Mouse (Mus musculus): ENCODE data around the gene Defb45.

Defb45 gene

GRCm38 (mm10) chr2:152572114-152572794 is 26.9 kb downstream of the Defb45 start, which contains the start of gene Defb21:
Defb21 (plus strand) TSS chr2:152572744.
- POLR2A ChIA-PET: interaction anchor here in 2 of 4 experiments (0.6 to 1.4 kb wide), 3 partner anchors 14 to 116 kb away, joined by 3 to 5 read pairs (median 3); no protein-coding TSS in a partner anchor
- CTCF ChIA-PET: interaction anchor here (0.6 to 1.9 kb wide), 47 partner anchors 9 to 1028 kb away, joined by 3 to 22 read pairs (median 4); partner anchors contain the start of gene Defb36 (in 1 of the 4)

DNA sequence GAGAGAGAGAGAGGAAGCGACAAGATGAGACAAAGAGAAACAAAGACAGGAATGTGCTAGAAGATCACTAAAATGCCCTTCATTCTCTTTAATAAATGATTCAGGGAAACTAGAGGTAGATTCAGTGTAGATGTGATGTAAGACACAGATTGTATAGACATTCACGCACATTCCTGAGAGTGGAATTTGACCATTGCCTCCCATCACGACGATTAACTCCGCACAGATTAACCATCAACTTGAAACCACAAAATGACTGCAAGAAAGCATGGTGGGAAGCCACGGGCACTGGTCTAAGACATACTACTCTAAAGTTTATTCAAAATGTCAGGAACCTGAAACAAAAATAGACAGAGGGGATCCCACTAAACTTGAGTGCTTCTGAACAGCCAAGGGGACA is 28.9 kb downstream of the Defb45 start:
- CTCF ChIA-PET: interaction anchor here in 1 of 4 experiments (0.5 kb wide), 1 partner anchor 582 kb away, joined by 3 read pairs; no protein-coding TSS in a partner anchor
- POLR2A ChIA-PET: no interaction called here

DNA sequence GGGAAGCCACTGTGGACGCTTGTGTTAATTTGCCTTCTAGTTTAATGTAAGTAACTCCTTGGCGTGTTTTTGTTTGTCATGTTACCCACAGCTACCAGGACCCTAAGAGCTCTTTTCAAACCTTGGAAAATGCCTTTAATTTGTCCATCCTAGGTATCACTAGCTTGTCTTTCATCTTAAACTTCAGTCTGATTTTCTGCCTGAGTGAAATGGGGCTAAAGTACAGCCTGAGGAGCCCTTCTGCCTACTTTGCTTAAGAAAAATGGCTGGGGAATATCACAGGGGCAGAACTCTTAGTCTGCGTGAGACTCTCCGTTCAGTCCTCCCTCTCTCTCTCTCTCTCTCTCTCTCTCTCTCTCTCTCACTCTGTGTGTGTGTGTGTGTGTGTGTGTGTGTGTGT is 29.3 kb downstream of the Defb45 start:
- CTCF ChIA-PET: interaction anchor here in 2 of 4 experiments (0.5 to 0.8 kb wide), 4 partner anchors 49 to 581 kb away, joined by 3 read pairs; no protein-coding TSS in a partner anchor
- POLR2A ChIA-PET: no interaction called here

- CTCF ChIA-PET: interaction anchor here in 1 of 4 experiments (0.7 kb wide), 1 partner anchor 18 kb away, joined by 3 read pairs; no protein-coding TSS in a partner anchor
- POLR2A ChIA-PET: interaction anchor here in 1 of 4 experiments (0.6 to 1.6 kb wide), 3 partner anchors 14 to 225 kb away, joined by 3 to 5 read pairs (median 4); partner anchors contain the start of gene Trib3
Measured at GRCm38 (mm10) chr2:152569038-152569437, 30.2 kb downstream of the Defb45 start, which contains the start of gene Gm17416. Gm17416 (plus strand) TSS chr2:152569338.

- POLR2A ChIA-PET: no interaction called here
Measured at GRCm38 (mm10) chr2:152556655-152557054, 42.5 kb downstream of the Defb45 start.

GRCm38 (mm10) chr2:152553774-152554423 is 45.3 kb downstream of the Defb45 start:
- POLR2A ChIA-PET: interaction anchor here in 1 of 4 experiments (1.5 kb wide), 1 partner anchor 115 kb away, joined by 3 read pairs; the partner anchor contains the start of gene H13

More at GRCm38 (mm10) chr2:152556655-152557054, 42.5 kb downstream of the Defb45 start:
- CTCF ChIA-PET: interaction anchor here in 2 of 4 experiments (0.7 to 3.8 kb wide), 2 partner anchors 15 to 16 kb away, joined by 3 to 22 read pairs; partner anchors contain the start of gene Defb21 (in 1 of the 2)

GRCm38 (mm10) chr2:152548124-152548523 is 51.1 kb downstream of the Defb45 start:
- ChIA-PET CTCF (no interaction called here), POLR2A (no interaction called here)

More at GRCm38 (mm10) chr2:152553774-152554423, 45.3 kb downstream of the Defb45 start:
- CTCF ChIA-PET: interaction anchor here (0.5 to 3.8 kb wide), 36 partner anchors 9 to 464 kb away, joined by 3 to 22 read pairs (median 4); partner anchors contain the start of genes Defb21 (in 2 of the 4), Defb36 (in 2 of the 4), Defb19 (in 1 of the 4) and Defb29 (in 1 of the 4)

DNA sequence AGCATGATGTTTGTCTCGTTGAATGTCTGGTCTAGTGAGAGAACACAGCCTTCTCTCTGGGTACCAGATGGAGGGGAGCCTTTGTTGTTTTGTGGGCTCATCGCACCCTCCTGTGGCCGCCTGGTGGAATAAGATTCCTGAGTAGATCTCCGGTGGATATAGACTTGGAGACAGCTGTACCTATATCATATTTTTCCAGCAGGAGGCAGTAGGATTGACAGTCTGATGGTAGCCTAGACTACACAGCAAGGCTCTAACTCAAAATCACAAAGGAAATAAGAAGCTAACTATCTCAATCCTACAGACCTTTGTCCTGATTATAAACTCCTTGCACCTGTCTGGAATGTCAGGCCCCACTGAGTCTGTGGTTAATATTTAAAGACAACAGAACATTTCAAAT is 54.5 kb downstream of the Defb45 start:
- ChIA-PET CTCF (interaction anchor here (0.6 to 3.0 kb wide), 17 partner anchors 9 to 666 kb away, joined by 3 to 11 read pairs (median 4); partner anchors contain the start of gene Defb21 (in 1 of the 4)), POLR2A (interaction anchor here in 1 of 4 experiments (0.7 kb wide), 2 partner anchors 212 to 578 kb away, joined by 3 to 5 read pairs; partner anchors contain the start of gene Rbck1)

DNA sequence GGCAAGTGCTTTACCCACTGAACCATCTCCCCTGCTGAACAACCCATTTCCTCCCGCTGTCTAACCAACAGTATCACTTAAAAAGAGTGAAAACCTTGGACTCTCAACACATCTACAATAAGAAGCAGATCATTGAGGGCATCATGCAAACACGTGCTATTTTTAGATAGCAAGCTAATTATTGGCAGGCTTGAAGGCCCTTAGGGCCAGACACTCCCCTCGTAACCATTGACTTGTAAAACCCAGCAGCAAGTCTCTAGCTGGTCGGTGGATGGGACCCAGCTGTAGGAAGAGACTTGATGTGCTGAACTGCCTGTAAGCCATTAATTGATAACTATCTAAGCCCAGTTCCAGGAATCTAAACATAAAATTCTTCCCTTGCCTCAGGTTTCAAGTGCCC is 55.7 kb downstream of the Defb45 start:
- ChIA-PET POLR2A (no interaction called here), CTCF (interaction anchor here (0.5 to 3.0 kb wide), 8 partner anchors 10 to 816 kb away, joined by 3 to 11 read pairs (median 4); partner anchors contain the start of genes Defb21 (in 1 of the 4) and Defb36 (in 1 of the 4))
